Mouse (Mus musculus): ENCODE measurements around the gene Gm40193.
A peak's percentile ranks its signal among the peaks of the same experiment; 100 is the strongest.
"Not testable (repeated sequence)": the region's sequence is repeated elsewhere in the genome, so short reads cannot be mapped to it uniquely, and the experiment has no call there.

Gm40193 gene

GRCm38 (mm10) chr11:70540928-70541327 is 8.2 kb upstream of the Gm40193 start:
- DNase-seq (ENCODE audit: low spot score): no peak

GRCm38 (mm10) chr11:70539877-70540587 is 7.3 kb upstream of the Gm40193 start, which contains the start of gene Pld2:
Pld2 (plus strand) TSS chr11:70540064.
- DNase-seq (ENCODE audit: low spot score): peak; percentile 82

GRCm38 (mm10) chr11:70539423-70539822 is 6.7 kb upstream of the Gm40193 start:
- DNase-seq (ENCODE audit: low spot score): no peak

DNA sequence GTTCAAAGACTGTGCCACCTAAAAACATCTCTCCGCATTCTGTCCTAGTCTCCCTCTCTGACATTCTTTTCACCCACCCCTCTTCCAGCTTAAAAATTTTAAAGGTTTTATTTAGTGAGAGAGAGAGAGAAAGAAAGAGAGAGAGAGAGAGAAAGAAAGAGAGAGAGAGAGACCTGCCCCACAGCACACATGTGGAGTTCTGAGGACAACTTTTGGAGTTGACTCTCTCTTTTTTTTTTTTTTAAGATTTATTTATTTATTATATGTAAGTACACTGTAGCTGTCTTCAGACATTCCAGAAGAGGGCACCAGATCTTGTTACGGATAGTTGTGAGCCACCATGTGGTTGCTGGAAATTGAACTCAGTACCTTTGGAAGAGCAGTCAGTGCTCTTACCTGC is 1.7 kb downstream of the Gm40193 start:
- DNase-seq (ENCODE audit: low spot score): not testable (repeated sequence)

DNA sequence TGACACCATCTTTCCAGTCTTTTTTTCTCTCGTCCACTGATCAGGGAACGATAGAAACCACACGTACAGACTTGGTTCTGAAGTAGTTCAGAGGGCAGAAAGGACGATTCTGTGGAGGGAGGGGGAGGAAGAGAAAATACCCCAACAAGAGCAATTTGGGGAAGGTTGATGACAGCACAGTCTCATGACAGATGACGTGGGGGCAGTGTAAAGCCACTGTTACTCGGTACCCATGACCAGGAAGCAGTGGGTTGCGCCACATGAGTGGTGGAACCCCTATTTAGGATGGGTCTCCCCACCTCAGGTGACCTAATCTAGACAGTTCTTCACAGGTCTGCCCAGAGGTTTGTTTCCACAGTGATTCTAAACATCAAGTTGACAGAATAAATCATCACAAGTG is 4.1 kb downstream of the Gm40193 start:
- DNase-seq (ENCODE audit: low spot score): no peak

GRCm38 (mm10) chr11:70526211-70526610 is 6.5 kb downstream of the Gm40193 start:
- no peak for DNase-seq (ENCODE audit: low spot score)

GRCm38 (mm10) chr11:70525726-70526125 is 7.0 kb downstream of the Gm40193 start:
- DNase-seq (ENCODE audit: low spot score): peak; percentile 62

GRCm38 (mm10) chr11:70525184-70525678 is 7.5 kb downstream of the Gm40193 start, which contains the start of gene Psmb6:
Psmb6 (plus strand) TSS chr11:70525367.
- peak; percentile 96 for DNase-seq (ENCODE audit: low spot score)

DNA sequence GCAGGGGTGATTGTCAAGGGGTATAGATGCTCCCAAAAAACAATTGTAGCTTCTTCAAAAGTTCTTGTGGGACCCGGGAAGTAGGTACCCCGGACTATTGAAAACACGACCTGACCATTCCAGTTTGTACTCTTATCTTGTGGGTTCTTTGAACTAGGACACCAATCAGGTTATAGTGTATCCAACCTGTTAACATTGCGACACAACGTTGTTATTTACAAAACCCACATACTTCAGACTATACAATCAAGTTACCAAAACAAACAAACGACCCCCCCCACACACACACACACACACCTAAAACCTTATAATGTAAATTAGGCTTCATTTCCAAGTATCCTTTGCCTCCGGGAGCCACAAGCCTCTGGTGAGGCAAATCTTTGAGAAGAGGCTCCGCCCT is 8.0 kb downstream of the Gm40193 start:
- no peak for DNase-seq (ENCODE audit: low spot score)

DNA sequence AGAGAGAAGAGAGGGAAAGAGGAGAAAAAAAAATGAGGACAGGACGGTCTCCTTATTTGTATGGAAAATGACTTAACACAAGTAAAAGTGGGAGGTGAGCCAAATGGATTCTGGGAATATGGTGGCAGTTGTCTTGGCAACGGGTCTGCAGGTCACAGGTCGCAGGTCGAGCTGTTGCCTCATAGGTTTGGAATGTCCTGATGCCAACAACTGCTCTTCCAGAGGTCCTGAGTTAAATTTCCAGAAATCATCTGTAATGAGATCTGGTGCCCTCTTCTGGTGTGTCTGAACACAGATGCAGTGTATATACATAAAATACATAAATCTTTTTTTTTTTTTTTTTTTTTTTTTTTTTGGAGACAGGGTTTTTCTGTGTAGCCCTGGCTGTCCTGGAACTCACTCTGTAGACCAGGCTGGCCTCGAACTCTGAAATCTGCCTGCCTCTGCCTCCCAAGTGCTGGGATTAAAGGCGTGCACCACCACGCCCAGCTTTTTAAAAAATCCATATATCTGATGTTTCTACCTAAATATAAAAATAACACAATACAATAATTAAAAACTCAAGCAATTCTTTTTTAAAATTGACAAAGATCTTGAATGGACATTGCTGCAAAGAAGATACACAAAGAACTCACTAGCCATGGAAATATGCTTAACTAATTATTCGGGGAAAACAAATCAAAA is 9.3 kb downstream of the Gm40193 start:
- not testable (repeated sequence) for DNase-seq (ENCODE audit: low spot score)

DNA sequence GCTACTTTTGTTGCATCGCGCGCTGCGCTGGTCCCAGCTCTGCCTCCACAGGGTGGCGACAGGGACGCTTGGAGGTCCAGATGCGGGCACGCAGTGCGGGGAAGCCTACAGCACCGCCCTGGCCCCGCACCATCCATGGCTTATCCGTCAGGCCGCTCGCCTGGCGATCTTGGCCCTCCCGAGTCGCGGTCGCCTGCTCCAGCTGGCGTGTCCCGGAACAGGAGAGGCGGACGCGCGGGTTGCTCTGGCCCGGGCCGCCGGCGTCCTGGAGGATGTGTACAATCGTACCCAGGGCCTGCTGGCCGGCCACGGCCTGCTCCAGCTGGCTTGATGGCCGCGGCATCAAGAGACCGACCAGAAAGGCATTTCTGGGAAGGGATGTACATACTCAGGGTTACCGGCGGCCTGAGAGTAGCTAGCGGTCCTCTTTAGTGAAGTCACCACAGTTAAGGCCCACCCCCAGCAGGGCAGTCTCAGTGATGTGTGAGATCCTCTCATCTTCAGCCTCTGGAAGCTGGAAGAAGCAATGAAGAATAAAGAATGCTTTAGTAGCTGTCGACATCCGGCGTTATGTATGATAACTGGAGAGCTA is 12.5 kb downstream of the Gm40193 start:
- DNase-seq (ENCODE audit: low spot score): peak; percentile 75

GRCm38 (mm10) chr11:70518923-70519322 is 13.8 kb downstream of the Gm40193 start, which contains the start of gene Gltpd2:
Gltpd2 (plus strand) TSS chr11:70519196.
- no peak for DNase-seq (ENCODE audit: low spot score)

GRCm38 (mm10) chr11:70518436-70518835 is 14.3 kb downstream of the Gm40193 start:
- no peak for DNase-seq (ENCODE audit: low spot score)

GRCm38 (mm10) chr11:70516352-70516751 is 16.4 kb downstream of the Gm40193 start:
- peak; percentile 70 for DNase-seq (ENCODE audit: low spot score)

DNA sequence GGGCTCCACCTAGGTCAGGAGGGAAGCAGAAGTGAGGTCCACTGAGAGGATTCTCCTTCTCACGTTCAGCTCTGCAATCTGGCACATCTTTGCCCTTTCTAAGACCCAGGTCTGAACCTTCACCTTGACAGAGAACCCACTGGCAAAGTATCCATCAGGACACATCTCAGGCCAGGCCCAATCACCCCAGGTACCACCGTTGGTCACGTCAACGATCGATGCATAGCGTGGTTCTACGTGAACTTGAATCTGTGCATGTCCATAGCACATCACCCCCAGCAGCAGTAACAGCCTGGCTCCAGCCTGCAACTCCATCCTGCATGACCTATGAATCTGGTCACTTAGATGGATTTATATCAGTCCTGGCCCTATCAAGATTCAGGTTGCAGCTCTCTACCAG is 18.5 kb downstream of the Gm40193 start, which contains the start of gene Vmo1:
Gene Vmo1 (minus strand): TSS at position 329 of the 400 bp plus-strand sequence.
- DNase-seq (ENCODE audit: low spot score): no peak

DNA sequence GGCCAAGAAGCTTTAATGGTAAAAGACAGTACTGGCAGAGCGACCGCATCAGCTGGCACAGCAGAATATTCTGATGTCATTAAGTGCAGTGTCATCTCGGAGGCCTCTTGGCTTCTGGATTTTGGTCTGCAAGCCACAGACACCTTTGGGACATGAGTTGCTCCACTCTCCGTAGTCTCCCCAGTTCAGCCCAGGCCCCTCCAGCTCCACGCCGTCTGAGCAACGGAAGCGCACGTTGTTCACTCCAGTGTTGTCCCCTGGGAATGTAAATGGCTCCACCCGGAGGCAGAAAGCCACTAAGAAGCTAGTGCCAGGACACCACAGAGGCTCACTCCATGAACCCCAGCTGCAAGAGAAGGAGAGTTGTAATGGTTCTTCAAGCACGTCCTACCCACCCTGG is 19.2 kb downstream of the Gm40193 start:
- peak; percentile 35 for DNase-seq (ENCODE audit: low spot score)

- no peak for DNase-seq (ENCODE audit: low spot score)
Measured at GRCm38 (mm10) chr11:70512709-70513342, 19.9 kb downstream of the Gm40193 start.

DNA sequence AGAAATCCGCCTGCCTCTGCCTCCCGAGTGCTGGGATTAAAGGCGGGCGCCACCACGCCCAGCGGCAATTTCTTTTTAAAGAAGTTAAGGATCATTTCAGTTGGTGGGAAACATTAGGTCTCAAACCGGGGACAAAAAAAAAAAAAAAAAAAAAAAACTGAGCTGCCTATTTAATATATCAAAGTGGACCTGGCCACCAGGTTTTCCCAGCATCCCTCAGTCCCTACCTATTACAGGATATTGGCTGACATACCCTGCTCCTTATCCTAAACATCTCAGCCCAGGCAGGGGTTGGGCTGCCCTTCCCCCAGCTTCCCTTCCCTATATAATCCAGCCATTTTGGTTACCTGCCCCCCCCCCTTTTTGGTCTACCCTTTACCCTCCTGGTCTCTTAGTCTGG is 20.9 kb downstream of the Gm40193 start:
- no peak for DNase-seq (ENCODE audit: low spot score)

DNA sequence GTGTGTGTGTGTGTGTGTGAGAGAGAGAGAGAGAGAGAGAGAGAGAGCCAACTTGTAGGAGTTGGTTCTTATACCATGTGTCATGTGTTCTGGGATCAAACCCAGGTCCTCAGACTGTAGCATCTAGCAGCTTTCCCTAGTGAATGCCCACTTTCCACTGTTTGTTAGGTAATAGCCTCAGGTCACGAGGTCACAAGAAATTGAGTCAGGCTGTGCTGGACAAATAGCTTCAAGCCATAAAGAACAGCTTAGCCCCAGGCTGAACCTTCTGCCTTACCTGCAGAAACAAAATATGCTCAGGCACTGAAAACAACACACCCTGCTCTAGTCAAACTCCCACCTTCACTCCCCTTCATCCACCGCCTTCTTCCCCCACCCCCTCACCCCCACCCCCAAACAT is 21.5 kb downstream of the Gm40193 start:
- no peak for DNase-seq (ENCODE audit: low spot score)

GRCm38 (mm10) chr11:70509753-70510564 is 22.8 kb downstream of the Gm40193 start:
- peak; percentile 63 for DNase-seq (ENCODE audit: low spot score)

- DNase-seq (ENCODE audit: low spot score): no peak
Measured at GRCm38 (mm10) chr11:70506962-70507515, 25.7 kb downstream of the Gm40193 start.

Data from MN1 (cell line).